Mouse (Mus musculus): ENCODE measurements around the gene Rbm20. TPM values are rescaled to one million over a fixed set of nuclear protein-coding genes. Genes with fewer than 3 reads are reported as not detected.
A peak's percentile ranks its signal among the peaks of the same experiment; 100 is the strongest.

Gene Rbm20
- polyA plus RNA-seq, 1 experiment from 2014 or later, result 0.59 TPM

DNA sequence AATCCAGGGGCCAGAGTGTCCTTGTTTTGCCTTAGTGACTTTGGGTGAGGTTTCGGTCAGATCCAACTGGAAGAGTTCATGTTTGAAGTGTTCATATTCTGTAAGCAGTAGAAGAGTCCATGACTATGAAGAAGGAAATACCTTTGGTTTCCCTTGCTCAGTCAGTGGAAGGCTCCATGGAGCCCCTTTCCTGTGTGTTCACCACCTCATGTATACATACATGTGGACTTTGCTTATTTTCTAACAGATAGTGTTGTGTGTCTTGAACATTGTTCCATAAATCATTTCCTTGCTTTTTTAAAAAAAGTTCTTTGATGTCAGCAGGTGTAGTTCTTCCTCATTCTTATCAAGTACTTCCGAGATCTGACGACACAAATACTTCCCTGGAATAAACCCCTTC is 68.2 kb downstream of the Rbm20 start:
- Histone ChIP-seq H3K9ac (no peak overlapping the region), H3K9me3 (ENCODE audit: low read depth, low read length) (no peaks in the 10 kb centered on the region), H3K36me3 (ENCODE audit: insufficient read depth) (no peaks in the 10 kb centered on the region), H3K4me3 (ENCODE audit: low read depth, low read length) (no peak overlapping the region), H3K27me3 (ENCODE audit: insufficient read depth, low read length) (no peaks in the 10 kb centered on the region), H3K4me1 (ENCODE audit: insufficient read depth) (no peaks in the 10 kb centered on the region), H3K27ac (ENCODE audit: low read depth) (no peak overlapping the region), H3K4me2 (no peak overlapping the region)
- 58% methylated on average over 3 of the region's 3 CpGs for WGBS
- no peak for DNase-seq
- no peak for TF ChIP-seq CTCF (IDR thresholded peaks at IDR 0.05; ENCODE audit: low read depth)
- no peak for ATAC-seq (ENCODE audit: insufficient read depth)

- Histone ChIP-seq H3K4me1 (ENCODE audit: insufficient read depth) (no peaks in the 10 kb centered on the region), H3K27me3 (ENCODE audit: insufficient read depth, low read length) (no peaks in the 10 kb centered on the region), H3K9me3 (ENCODE audit: low read depth, low read length) (no peaks in the 10 kb centered on the region), H3K27ac (ENCODE audit: low read depth) (no peak overlapping the region), H3K36me3 (ENCODE audit: insufficient read depth) (no peaks in the 10 kb centered on the region), H3K4me2 (no peak overlapping the region), H3K4me3 (ENCODE audit: low read depth, low read length) (no peak overlapping the region), H3K9ac (no peak overlapping the region)
- no peak for ATAC-seq (ENCODE audit: insufficient read depth)
- DNase-seq, result no peak
- no peak for TF ChIP-seq CTCF (IDR thresholded peaks at IDR 0.05; ENCODE audit: low read depth)
- 44% methylated on average over 9 of the region's 9 CpGs for WGBS
Observed at GRCm38 (mm10) chr19:53746116-53746515, 69.0 kb downstream of the Rbm20 start.

DNA sequence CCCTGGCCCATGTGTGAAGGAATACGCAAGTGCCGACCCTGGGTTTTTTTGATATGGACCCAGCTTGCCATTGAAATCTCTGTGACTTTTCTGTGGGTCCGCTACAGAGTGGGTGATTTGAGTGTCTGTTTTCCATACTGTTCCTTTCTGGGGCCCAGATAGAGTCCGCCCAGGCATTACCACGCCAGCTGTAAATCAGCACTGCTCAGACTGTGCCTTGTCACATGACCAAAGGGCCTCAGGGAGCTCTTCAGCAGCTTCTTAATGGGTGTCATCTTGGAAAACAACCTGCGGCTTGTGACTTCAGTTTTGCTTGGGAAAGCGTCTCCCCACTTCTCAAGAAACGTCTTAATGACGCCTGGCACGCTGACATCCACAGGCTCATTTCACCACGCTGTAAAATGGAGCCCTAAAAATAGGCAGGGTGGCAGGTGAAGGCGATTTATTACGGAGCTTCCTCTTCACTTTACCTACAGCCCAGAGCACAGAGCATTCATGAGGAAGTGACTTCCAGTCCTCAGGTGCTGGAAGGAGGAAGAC is 71.2 kb downstream of the Rbm20 start:
- H3K36me3 ChIP-seq (ENCODE audit: insufficient read depth), result no peaks in the 10 kb centered on the region
- no peak for DNase-seq
- no peak for ATAC-seq (ENCODE audit: insufficient read depth)
- H3K27ac ChIP-seq (ENCODE audit: low read depth), result no peak overlapping the region
- TF ChIP-seq CTCF (IDR thresholded peaks at IDR 0.05; ENCODE audit: low read depth), result no peak
- no peaks in the 10 kb centered on the region for H3K27me3 ChIP-seq (ENCODE audit: insufficient read depth, low read length)
- no peak overlapping the region for H3K4me3 ChIP-seq (ENCODE audit: low read depth, low read length)
- H3K4me1 ChIP-seq (ENCODE audit: insufficient read depth), result no peaks in the 10 kb centered on the region
- H3K9me3 ChIP-seq (ENCODE audit: low read depth, low read length), result no peaks in the 10 kb centered on the region
- H3K4me2 ChIP-seq, result no peak overlapping the region
- H3K9ac ChIP-seq, result no peak overlapping the region
- 84% methylated on average over 13 of the region's 13 CpGs for WGBS

DNA sequence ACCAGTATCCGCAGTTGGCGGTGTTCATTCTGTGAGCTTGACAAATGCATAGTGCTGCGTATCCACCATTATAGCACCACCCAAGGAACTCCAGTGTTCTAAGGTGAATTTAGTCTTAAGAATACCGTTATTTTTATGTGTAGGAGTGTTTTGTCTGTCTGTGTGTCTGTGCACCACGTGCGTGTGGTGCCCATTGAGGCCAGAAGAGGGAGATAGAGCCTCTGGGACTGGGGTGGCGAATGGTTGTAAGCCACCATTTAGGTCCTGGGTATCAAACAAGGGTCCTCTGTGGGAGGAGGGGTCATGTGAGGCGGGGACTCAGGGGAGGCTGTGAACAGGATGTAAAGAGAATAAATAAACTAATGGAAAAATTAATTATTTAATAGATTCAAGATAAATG is 72.2 kb downstream of the Rbm20 start:
- DNase-seq, result no peak
- H3K4me1 ChIP-seq (ENCODE audit: insufficient read depth), result no peaks in the 10 kb centered on the region
- H3K36me3 ChIP-seq (ENCODE audit: insufficient read depth), result no peaks in the 10 kb centered on the region
- no peak overlapping the region for H3K27ac ChIP-seq (ENCODE audit: low read depth)
- no peaks in the 10 kb centered on the region for H3K27me3 ChIP-seq (ENCODE audit: insufficient read depth, low read length)
- H3K4me3 ChIP-seq (ENCODE audit: low read depth, low read length), result no peak overlapping the region
- no peak overlapping the region for H3K4me2 ChIP-seq
- H3K9ac ChIP-seq, result no peak overlapping the region
- H3K9me3 ChIP-seq (ENCODE audit: low read depth, low read length), result no peaks in the 10 kb centered on the region
- 91% methylated on average over 8 of the region's 8 CpGs for WGBS
- no peak for ATAC-seq (ENCODE audit: insufficient read depth)
- TF ChIP-seq CTCF (IDR thresholded peaks at IDR 0.05; ENCODE audit: low read depth), result no peak

- H3K9ac ChIP-seq, result no peak overlapping the region
- H3K4me2 ChIP-seq, result no peak overlapping the region
- TF ChIP-seq CTCF (IDR thresholded peaks at IDR 0.05; ENCODE audit: low read depth), result no peak
- H3K27ac ChIP-seq (ENCODE audit: low read depth), result no peak overlapping the region
- ATAC-seq (ENCODE audit: insufficient read depth), result no peak
- no peaks in the 10 kb centered on the region for H3K36me3 ChIP-seq (ENCODE audit: insufficient read depth)
- no peaks in the 10 kb centered on the region for H3K9me3 ChIP-seq (ENCODE audit: low read depth, low read length)
- peak; percentile 36 for DNase-seq
- no peak overlapping the region for H3K4me3 ChIP-seq (ENCODE audit: low read depth, low read length)
- no peaks in the 10 kb centered on the region for H3K27me3 ChIP-seq (ENCODE audit: insufficient read depth, low read length)
- H3K4me1 ChIP-seq (ENCODE audit: insufficient read depth), result no peaks in the 10 kb centered on the region
- WGBS, result 52% methylated on average over 22 of the region's 22 CpGs
Observed at GRCm38 (mm10) chr19:53751420-53752185, 74.5 kb downstream of the Rbm20 start.

DNA sequence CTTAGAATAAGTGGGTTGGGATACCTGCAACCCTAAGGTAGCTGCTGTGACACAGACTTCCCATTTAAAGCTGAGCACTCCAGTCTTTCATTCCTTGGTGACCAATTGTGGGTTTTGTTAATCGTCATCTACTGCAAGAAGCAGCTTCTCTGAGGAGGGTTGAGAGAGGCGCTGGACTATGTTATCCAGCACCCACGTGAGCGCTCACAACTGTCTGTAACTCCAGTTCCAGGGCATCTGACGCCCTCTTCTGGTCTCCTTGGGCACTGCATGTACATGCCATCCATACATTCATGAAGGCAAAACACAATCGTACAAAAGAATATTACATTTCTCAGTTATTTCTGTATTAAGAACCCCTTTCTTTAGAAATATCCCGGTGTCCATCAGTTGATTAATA is 75.9 kb downstream of the Rbm20 start:
- DNase-seq (no peak), ATAC-seq (ENCODE audit: insufficient read depth) (no peak)
- Histone ChIP-seq H3K9me3 (ENCODE audit: low read depth, low read length) (no peaks in the 10 kb centered on the region), H3K27ac (ENCODE audit: low read depth) (no peak overlapping the region), H3K9ac (no peak overlapping the region), H3K4me1 (ENCODE audit: insufficient read depth) (no peaks in the 10 kb centered on the region), H3K4me3 (ENCODE audit: low read depth, low read length) (no peak overlapping the region), H3K27me3 (ENCODE audit: insufficient read depth, low read length) (no peaks in the 10 kb centered on the region), H3K4me2 (no peak overlapping the region), H3K36me3 (ENCODE audit: insufficient read depth) (no peaks in the 10 kb centered on the region)
- 60% methylated on average over 7 of the region's 7 CpGs for WGBS
- peak; percentile 41 for TF ChIP-seq CTCF (IDR thresholded peaks at IDR 0.05; ENCODE audit: low read depth)

DNA sequence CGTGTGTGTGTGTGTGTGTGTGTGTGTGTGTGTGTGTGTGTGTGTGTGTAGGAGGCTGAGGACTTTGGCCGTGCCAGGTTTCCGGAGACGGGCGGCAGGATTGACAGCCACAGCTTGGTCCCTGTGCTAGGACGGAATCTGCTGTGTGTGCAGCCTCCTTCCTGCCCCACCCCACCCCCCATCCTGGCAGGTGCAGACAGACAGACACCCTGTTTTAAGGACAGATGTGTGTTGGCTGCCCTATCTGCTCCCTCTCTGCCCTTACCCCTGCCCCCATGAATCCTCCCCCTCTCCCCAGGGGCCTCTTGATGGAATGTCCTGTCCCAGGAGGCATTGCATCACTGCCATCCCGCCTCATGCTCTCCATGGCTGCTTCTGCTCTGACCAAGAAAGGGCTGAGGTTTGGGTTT is 77.3 kb downstream of the Rbm20 start:
- Histone ChIP-seq H3K27ac (ENCODE audit: low read depth) (no peak overlapping the region), H3K4me3 (ENCODE audit: low read depth, low read length) (no peak overlapping the region), H3K27me3 (ENCODE audit: insufficient read depth, low read length) (no peaks in the 10 kb centered on the region), H3K9ac (no peak overlapping the region), H3K9me3 (ENCODE audit: low read depth, low read length) (no peaks in the 10 kb centered on the region), H3K4me1 (ENCODE audit: insufficient read depth) (no peaks in the 10 kb centered on the region), H3K36me3 (ENCODE audit: insufficient read depth) (no peaks in the 10 kb centered on the region), H3K4me2 (no peak overlapping the region)
- ATAC-seq (ENCODE audit: insufficient read depth) (no peak), DNase-seq (no peak)
- no peak for TF ChIP-seq CTCF (IDR thresholded peaks at IDR 0.05; ENCODE audit: low read depth)
- WGBS, result 45% methylated on average over 7 of the region's 7 CpGs
